Mouse (Mus musculus): ENCODE results near the gene Mmd2. TPM values are rescaled to one million over a fixed set of nuclear protein-coding genes. Genes with fewer than 3 reads are reported as not detected.

Mmd2 gene
- not detected in 2 replicates for polyA plus RNA-seq (2012; ENCODE audit: insufficient read depth, insufficient read length, missing spikeins)

- Histone ChIP-seq H3K4me1 (ENCODE audit: control insufficient read depth, insufficient read depth, low read length) (no peaks in the 10 kb centered on the region), H3K4me3 (ENCODE audit: insufficient read depth, low read length) (no peak within 1 kb of the TSS), H3K27ac (ENCODE audit: insufficient read depth, low read depth, low read length) (no peak within 1 kb of the TSS)
- TF ChIP-seq CTCF (IDR thresholded peaks at IDR 0.05; ENCODE audit: low read depth, low read length) (no peak), POLR2A (IDR thresholded peaks at IDR 0.05; ENCODE audit: borderline replicate concordance, low read depth, low read length) (no peak)
These were observed at the start of gene Mmd2 for GRCm38 (mm10) chr5:142608259-142608988. Gene Mmd2, minus strand, starts transcription at chr5:142608800.

- Histone ChIP-seq H3K4me3 (ENCODE audit: insufficient read depth, low read length) (no peak overlapping the region), H3K4me1 (ENCODE audit: control insufficient read depth, insufficient read depth, low read length) (no peaks in the 10 kb centered on the region), H3K27ac (ENCODE audit: insufficient read depth, low read depth, low read length) (no peak overlapping the region)
- TF ChIP-seq POLR2A (IDR thresholded peaks at IDR 0.05; ENCODE audit: borderline replicate concordance, low read depth, low read length) (no peak), CTCF (IDR thresholded peaks at IDR 0.05; ENCODE audit: low read depth, low read length) (no peak)
These were observed 43.7 kb upstream of the Mmd2 start for GRCm38 (mm10) chr5:142652266-142652665.

GRCm38 (mm10) chr5:142650794-142651497 is 42.3 kb upstream of the Mmd2 start:
- Histone ChIP-seq H3K4me3 (ENCODE audit: insufficient read depth, low read length) (no peak overlapping the region), H3K4me1 (ENCODE audit: control insufficient read depth, insufficient read depth, low read length) (no peaks in the 10 kb centered on the region), H3K27ac (ENCODE audit: insufficient read depth, low read depth, low read length) (no peak overlapping the region)
- TF ChIP-seq CTCF (IDR thresholded peaks at IDR 0.05; ENCODE audit: low read depth, low read length) = no peak
- no peak for TF ChIP-seq POLR2A (IDR thresholded peaks at IDR 0.05; ENCODE audit: borderline replicate concordance, low read depth, low read length)

- H3K4me1 ChIP-seq (ENCODE audit: control insufficient read depth, insufficient read depth, low read length) = no peaks in the 10 kb centered on the region
- TF ChIP-seq POLR2A (IDR thresholded peaks at IDR 0.05; ENCODE audit: borderline replicate concordance, low read depth, low read length) (no peak), CTCF (IDR thresholded peaks at IDR 0.05; ENCODE audit: low read depth, low read length) (no peak)
- H3K27ac ChIP-seq (ENCODE audit: insufficient read depth, low read depth, low read length) = no peak overlapping the region
- H3K4me3 ChIP-seq (ENCODE audit: insufficient read depth, low read length) = no peak overlapping the region
These were observed 41.8 kb upstream of the Mmd2 start for GRCm38 (mm10) chr5:142650390-142650789.

- Histone ChIP-seq H3K27ac (ENCODE audit: insufficient read depth, low read depth, low read length) (no peak overlapping the region), H3K4me1 (ENCODE audit: control insufficient read depth, insufficient read depth, low read length) (no peaks in the 10 kb centered on the region), H3K4me3 (ENCODE audit: insufficient read depth, low read length) (no peak overlapping the region)
- TF ChIP-seq CTCF (IDR thresholded peaks at IDR 0.05; ENCODE audit: low read depth, low read length) (no peak), POLR2A (IDR thresholded peaks at IDR 0.05; ENCODE audit: borderline replicate concordance, low read depth, low read length) (no peak)
These were observed 41.0 kb upstream of the Mmd2 start for GRCm38 (mm10) chr5:142649460-142650050.

GRCm38 (mm10) chr5:142648162-142648561 is 39.6 kb upstream of the Mmd2 start:
- no peaks in the 10 kb centered on the region for H3K4me1 ChIP-seq (ENCODE audit: control insufficient read depth, insufficient read depth, low read length)
- TF ChIP-seq CTCF (IDR thresholded peaks at IDR 0.05; ENCODE audit: low read depth, low read length) (no peak), POLR2A (IDR thresholded peaks at IDR 0.05; ENCODE audit: borderline replicate concordance, low read depth, low read length) (no peak)
- no peak overlapping the region for H3K27ac ChIP-seq (ENCODE audit: insufficient read depth, low read depth, low read length)

GRCm38 (mm10) chr5:142641331-142642051 is 32.9 kb upstream of the Mmd2 start:
- no peak for TF ChIP-seq CTCF (IDR thresholded peaks at IDR 0.05; ENCODE audit: low read depth, low read length)
- TF ChIP-seq POLR2A (IDR thresholded peaks at IDR 0.05; ENCODE audit: borderline replicate concordance, low read depth, low read length) = no peak
- Histone ChIP-seq H3K27ac (ENCODE audit: insufficient read depth, low read depth, low read length) (no peak overlapping the region), H3K4me3 (ENCODE audit: insufficient read depth, low read length) (no peak overlapping the region), H3K4me1 (ENCODE audit: control insufficient read depth, insufficient read depth, low read length) (peaks cover 9% of the 10 kb centered on the region)

More at GRCm38 (mm10) chr5:142648162-142648561, 39.6 kb upstream of the Mmd2 start:
- no peak overlapping the region for H3K4me3 ChIP-seq (ENCODE audit: insufficient read depth, low read length)

- Histone ChIP-seq H3K4me1 (ENCODE audit: control insufficient read depth, insufficient read depth, low read length) (peaks cover 9% of the 10 kb centered on the region), H3K27ac (ENCODE audit: insufficient read depth, low read depth, low read length) (no peak overlapping the region), H3K4me3 (ENCODE audit: insufficient read depth, low read length) (no peak overlapping the region)
- TF ChIP-seq POLR2A (IDR thresholded peaks at IDR 0.05; ENCODE audit: borderline replicate concordance, low read depth, low read length) = no peak
- TF ChIP-seq CTCF (IDR thresholded peaks at IDR 0.05; ENCODE audit: low read depth, low read length) = no peak
These were observed 31.5 kb upstream of the Mmd2 start for GRCm38 (mm10) chr5:142640088-142640487.

- TF ChIP-seq CTCF (IDR thresholded peaks at IDR 0.05; ENCODE audit: low read depth, low read length) = no peak
- TF ChIP-seq POLR2A (IDR thresholded peaks at IDR 0.05; ENCODE audit: borderline replicate concordance, low read depth, low read length) = no peak
- Histone ChIP-seq H3K27ac (ENCODE audit: insufficient read depth, low read depth, low read length) (no peak overlapping the region), H3K4me1 (ENCODE audit: control insufficient read depth, insufficient read depth, low read length) (peaks cover 11% of the 10 kb centered on the region), H3K4me3 (ENCODE audit: insufficient read depth, low read length) (no peak overlapping the region)
These were observed 29.2 kb upstream of the Mmd2 start for GRCm38 (mm10) chr5:142637823-142638222.

Measured in bone marrow macrophage, adult 2 months (primary cell).